Mouse (Mus musculus) neural tube, embryonic 13.5 days (tissue): Measurements from ENCODE around the gene Lgr6. TPM values are rescaled to one million over a fixed set of nuclear protein-coding genes. Genes with fewer than 3 reads are reported as not detected.

Experiments
- ATAC-seq: fragments of 200-750 bp; cut with Nextera tagmentation; 2 replicates; pipeline ENCODE4 v1.8.0; 2017; ENCODE audit warnings: low read depth, mild to moderate bottlenecking, moderate TSS enrichment, moderate library complexity
- H3K27ac ChIP-seq: fragments of 300-500 bp; sonication (generic); replicated peaks from 2 replicates; pipeline ENCODE4 v1.5.1; 2015; ENCODE audit warnings: moderate library complexity, mild to moderate bottlenecking, inconsistent platforms
- H3K27me3 ChIP-seq: fragments of 300-500 bp; sonication (generic); 2 replicates; pipeline ENCODE4 v1.6.1; 2015; ENCODE audit warnings: mild to moderate bottlenecking, inconsistent platforms
- H3K36me3 ChIP-seq: fragments of 300-500 bp; sonication (generic); 2 replicates; pipeline ENCODE4 v1.6.1; 2015; ENCODE audit warnings: mild to moderate bottlenecking, inconsistent platforms
- H3K4me1 ChIP-seq: fragments of 300-500 bp; sonication (generic); replicated peaks from 2 replicates; pipeline ENCODE4 v1.6.1; 2015; ENCODE audit warnings: inconsistent platforms
- H3K4me2 ChIP-seq: fragments of 300-500 bp; sonication (generic); 2 replicates; pipeline ENCODE4 v1.6.1; 2015; ENCODE audit warnings: inconsistent platforms, mild to moderate bottlenecking, moderate library complexity
- H3K4me3 ChIP-seq: fragments of 300-500 bp; sonication (generic); 2 replicates; pipeline ENCODE4 v1.5.1; 2015; ENCODE audit warnings: mild to moderate bottlenecking, inconsistent platforms
- H3K9ac ChIP-seq: fragments of 300-500 bp; sonication (generic); 2 replicates; pipeline ENCODE4 v1.6.1; 2015; ENCODE audit warnings: moderate library complexity, mild to moderate bottlenecking, inconsistent platforms
- H3K9me3 ChIP-seq: fragments of 300-500 bp; sonication (generic); 2 replicates; pipeline ENCODE4 v1.6.1; 2016; ENCODE audit warnings: inconsistent platforms
- WGBS: fragments of 180-500 bp; shearing (Covaris S2); methylation state at CpG from one replicate; pipeline ENCODE4 v1.1.7; 2015; 5-methylcytosine and 5-hydroxymethylcytosine counted together
- polyA plus RNA-seq: library from polyadenylated mRNA; unstranded; fragments of >200 nt; fragmentation: Nextera tagmentation; extraction: Ambion mirVana; gene quantifications from 2 replicates; pipeline ENCODE4 v1.2.1, GENCODE M21; 2015

The Lgr6 gene
- polyA plus RNA-seq, 1 experiment from 2014 or later = 1.4 TPM

DNA sequence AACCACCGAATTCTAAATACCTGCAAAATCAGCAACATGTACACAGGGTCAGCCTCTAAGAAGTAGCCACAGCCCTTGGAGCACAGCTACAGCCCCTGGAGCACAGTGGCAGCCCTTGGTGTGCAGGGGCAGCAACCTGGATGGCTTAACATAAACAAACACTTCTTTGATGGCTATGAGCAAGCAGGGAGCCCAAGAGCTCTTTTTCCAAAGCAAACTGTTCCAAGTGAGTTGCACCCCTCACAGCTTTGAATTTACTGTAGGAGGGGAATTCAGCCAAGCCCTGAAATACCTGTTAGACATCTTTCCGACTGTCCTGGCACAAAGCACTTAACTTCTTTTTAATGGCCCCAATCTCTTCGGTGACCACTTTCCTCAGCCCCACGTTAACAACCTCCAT is 164.2 kb downstream of the Lgr6 start:
- WGBS = 46% methylated on average over 4 of the region's 4 CpGs
- Histone ChIP-seq H3K4me3 (no peak overlapping the region), H3K4me2 (no peak overlapping the region), H3K27me3 (no peaks in the 10 kb centered on the region), H3K36me3 (no peaks in the 10 kb centered on the region), H3K9ac (no peak overlapping the region), H3K27ac (no peak overlapping the region), H3K4me1 (no peaks in the 10 kb centered on the region), H3K9me3 (no peaks in the 10 kb centered on the region)
- ATAC-seq = no peak

DNA sequence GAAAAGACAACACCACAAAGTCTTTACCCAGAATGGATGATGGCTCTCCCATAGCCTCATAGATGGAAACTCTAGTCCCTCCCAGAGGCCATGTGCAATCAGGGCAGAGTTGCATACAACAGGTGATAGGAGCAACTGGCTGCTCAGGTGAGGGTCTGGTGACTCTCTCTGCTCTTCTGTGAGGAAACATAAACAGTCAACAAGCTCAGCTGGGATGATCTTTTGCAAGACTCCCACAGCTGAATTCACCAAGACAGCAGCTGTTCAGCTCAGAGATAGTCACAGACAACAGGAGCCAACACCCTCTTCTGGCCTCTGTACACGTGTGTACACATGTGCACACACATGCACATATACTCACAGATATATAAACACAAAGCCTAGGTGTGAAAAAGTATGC is 166.8 kb downstream of the Lgr6 start:
- ATAC-seq = no peak
- Histone ChIP-seq H3K4me1 (no peaks in the 10 kb centered on the region), H3K9ac (no peak overlapping the region), H3K9me3 (no peaks in the 10 kb centered on the region), H3K27me3 (no peaks in the 10 kb centered on the region), H3K27ac (no peak overlapping the region), H3K36me3 (no peaks in the 10 kb centered on the region), H3K4me3 (no peak overlapping the region), H3K4me2 (no peak overlapping the region)
- WGBS = 85% methylated on average over 1 of the region's 1 CpGs

DNA sequence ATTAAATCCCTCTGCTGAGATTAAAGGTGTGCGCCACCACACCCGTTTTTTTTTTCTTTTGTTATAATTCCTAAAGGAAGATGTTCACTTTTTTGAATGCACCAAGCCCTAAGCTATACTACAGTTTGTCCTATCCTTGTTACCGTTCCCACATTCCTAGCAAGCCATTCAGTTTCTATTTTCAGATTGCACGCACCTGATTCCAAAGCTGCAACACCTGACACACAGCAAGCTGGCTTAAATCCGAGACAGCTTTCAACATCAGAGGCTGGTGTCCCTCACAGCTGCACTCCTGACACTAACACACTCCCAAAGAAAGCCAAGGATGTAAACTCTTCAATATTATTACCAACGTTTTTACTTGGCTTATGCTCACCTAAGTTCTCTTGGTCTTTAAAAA is 168.7 kb downstream of the Lgr6 start:
- no peak overlapping the region for H3K27ac ChIP-seq
- H3K27me3 ChIP-seq = no peaks in the 10 kb centered on the region
- peaks cover 3% of the 10 kb centered on the region; the same call in 1 of the 2 replicates for H3K4me1 ChIP-seq
- ATAC-seq = no peak
- H3K9me3 ChIP-seq = no peaks in the 10 kb centered on the region
- H3K4me3 ChIP-seq = no peak overlapping the region
- no peak overlapping the region for H3K9ac ChIP-seq
- WGBS = 92% methylated on average over 6 of the region's 6 CpGs
- H3K4me2 ChIP-seq = no peak overlapping the region
- no peaks in the 10 kb centered on the region for H3K36me3 ChIP-seq

Other genes starting within 250 kb of the Lgr6 start
- gene Ppp1r12b, start 149.3 kb downstream of the Lgr6 start, polyA plus RNA-seq = 10.5 and 12.6 TPM in 2 replicates
- gene Ube2t, start 142.7 kb downstream of the Lgr6 start, polyA plus RNA-seq = 11.7 and 12.9 TPM in 2 replicates
- 0.59 and 1.1 TPM in 2 replicates for gene Ptpn7, start 27.4 kb upstream of the Lgr6 start, polyA plus RNA-seq
- 331 and 336 TPM in 2 replicates for gene Arl8a, start 41.5 kb upstream of the Lgr6 start, polyA plus RNA-seq
- 0.63 and 0.76 TPM in 2 replicates for gene Gpr37l1, start 62.4 kb upstream of the Lgr6 start, polyA plus RNA-seq
- 0.52 and 0.59 TPM in 2 replicates for gene Elf3, start 153.3 kb upstream of the Lgr6 start, polyA plus RNA-seq
- 104 and 106 TPM in 2 replicates for gene Rnpep, start 178.8 kb upstream of the Lgr6 start, polyA plus RNA-seq
- gene Timm17a, start 208.5 kb upstream of the Lgr6 start, polyA plus RNA-seq = 160 and 166 TPM in 2 replicates
- gene Lmod1, start 219.5 kb upstream of the Lgr6 start, polyA plus RNA-seq = 0.31 and 0.33 TPM in 2 replicates